Mouse (Mus musculus): ENCODE results near the gene Bloc1s3. TPM values are rescaled to one million over a fixed set of nuclear protein-coding genes. Genes with fewer than 3 reads are reported as not detected.

The Bloc1s3 gene
- polyA plus RNA-seq, 1 experiment from 2014 or later: 5.0 TPM

- Histone ChIP-seq H3K9me3 (replicated peaks) (no peaks in the 10 kb centered on the region), H3K4me1 (peaks cover 34% of the 10 kb centered on the region), H3K36me3 (no peaks in the 10 kb centered on the region), H3K4me3 (replicated peaks) (no peak overlapping the region), H3K9ac (replicated peaks) (no peak overlapping the region), H3K4me2 (no peak overlapping the region), H3K27me3 (replicated peaks) (no peaks in the 10 kb centered on the region), H3K27ac (replicated peaks) (no peak overlapping the region)
- ATAC-seq (ENCODE audit: low FRiP score): no peak
- 94% methylated on average over 2 of the region's 2 CpGs for WGBS
Measured at GRCm38 (mm10) chr7:19540771-19541566, 32.8 kb upstream of the Bloc1s3 start.

DNA sequence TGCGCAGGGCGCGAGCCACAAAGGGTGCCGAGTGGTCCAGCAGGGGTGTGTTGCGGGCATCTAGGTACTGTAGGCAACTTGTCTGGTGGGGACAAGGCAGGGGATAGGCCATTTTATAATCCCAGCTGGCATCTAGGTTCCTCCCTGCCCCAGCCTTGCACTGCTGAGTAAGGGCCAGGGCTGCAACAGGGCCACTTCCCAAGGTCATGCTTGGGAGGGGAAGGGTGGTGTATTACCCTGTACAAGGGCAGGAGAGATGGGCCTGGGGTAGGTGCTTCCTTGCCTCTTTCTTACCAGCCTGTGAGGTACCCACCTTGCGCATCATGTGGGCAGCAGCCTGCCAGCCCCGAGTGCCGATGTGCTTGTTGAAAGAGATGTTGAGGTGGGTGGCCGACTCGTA, 26.5 kb upstream of the Bloc1s3 start:
- Histone ChIP-seq H3K27ac (replicated peaks) (no peak overlapping the region), H3K36me3 (peaks cover 50% of the 10 kb centered on the region)

DNA sequence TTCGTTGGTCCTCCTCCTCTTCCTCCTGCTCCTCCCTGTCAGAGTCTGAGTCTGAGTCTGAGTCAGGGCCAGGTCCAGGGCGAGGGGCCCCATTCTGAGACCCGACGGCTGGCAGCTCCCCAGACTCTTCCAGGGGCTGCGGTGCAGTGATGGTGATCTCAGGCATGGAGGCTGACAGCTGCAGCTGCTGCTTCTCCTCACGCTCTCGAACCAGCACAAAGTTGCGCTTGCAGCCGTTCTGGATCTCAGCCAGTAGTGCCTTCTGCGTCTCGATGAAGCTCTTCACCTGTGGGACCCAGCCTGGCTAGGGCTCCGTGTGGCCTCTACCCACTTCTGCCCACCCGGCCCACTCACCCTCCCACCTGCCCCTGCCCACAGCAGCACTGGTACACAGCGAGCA, 24.1 kb upstream of the Bloc1s3 start:
- Histone ChIP-seq H3K4me3 (replicated peaks) (no peak overlapping the region), H3K36me3 (peaks cover 59% of the 10 kb centered on the region), H3K4me2 (no peak overlapping the region), H3K9ac (replicated peaks) (no peak overlapping the region), H3K9me3 (replicated peaks) (no peaks in the 10 kb centered on the region), H3K4me1 (peaks cover 8% of the 10 kb centered on the region; the same call in 1 of the 2 replicates), H3K27me3 (replicated peaks) (no peaks in the 10 kb centered on the region), H3K27ac (replicated peaks) (no peak overlapping the region)
- no peak for ATAC-seq (ENCODE audit: low FRiP score)
- 80% methylated on average over 14 of the region's 14 CpGs for WGBS

More for the DNA sequence above, 26.5 kb upstream of the Bloc1s3 start:
- H3K9me3 ChIP-seq (replicated peaks): no peaks in the 10 kb centered on the region
- no peak overlapping the region for H3K9ac ChIP-seq (replicated peaks)
- 93% methylated on average over 10 of the region's 10 CpGs for WGBS
- ATAC-seq (ENCODE audit: low FRiP score): no peak
- H3K4me3 ChIP-seq (replicated peaks): no peak overlapping the region
- peaks cover 10% of the 10 kb centered on the region; the same call in 1 of the 2 replicates for H3K4me1 ChIP-seq
- H3K4me2 ChIP-seq: no peak overlapping the region
- no peaks in the 10 kb centered on the region for H3K27me3 ChIP-seq (replicated peaks)

GRCm38 (mm10) chr7:19531077-19531476, 22.9 kb upstream of the Bloc1s3 start:
- no peaks in the 10 kb centered on the region for H3K27me3 ChIP-seq (replicated peaks)
- WGBS: 74% methylated on average over 10 of the region's 10 CpGs
- no peak for ATAC-seq (ENCODE audit: low FRiP score)
- H3K27ac ChIP-seq (replicated peaks): no peak overlapping the region
- H3K4me2 ChIP-seq: no peak overlapping the region
- no peak overlapping the region for H3K9ac ChIP-seq (replicated peaks)
- no peak overlapping the region for H3K4me3 ChIP-seq (replicated peaks)
- H3K36me3 ChIP-seq: peaks cover 59% of the 10 kb centered on the region
- H3K9me3 ChIP-seq (replicated peaks): no peaks in the 10 kb centered on the region
- H3K4me1 ChIP-seq: no peaks in the 10 kb centered on the region

GRCm38 (mm10) chr7:19525105-19525481, 16.9 kb upstream of the Bloc1s3 start:
- Histone ChIP-seq H3K9ac (replicated peaks) (no peak overlapping the region), H3K9me3 (replicated peaks) (no peaks in the 10 kb centered on the region), H3K4me3 (replicated peaks) (no peak overlapping the region), H3K4me2 (peak overlapping the region; percentile 87; the same call in 1 of the 2 replicates), H3K27ac (replicated peaks) (no peak overlapping the region), H3K4me1 (peaks cover 28% of the 10 kb centered on the region), H3K27me3 (replicated peaks) (peaks cover 55% of the 10 kb centered on the region), H3K36me3 (peaks cover 13% of the 10 kb centered on the region)
- no peak for ATAC-seq (ENCODE audit: low FRiP score)
- WGBS: 74% methylated on average over 2 of the region's 2 CpGs

DNA sequence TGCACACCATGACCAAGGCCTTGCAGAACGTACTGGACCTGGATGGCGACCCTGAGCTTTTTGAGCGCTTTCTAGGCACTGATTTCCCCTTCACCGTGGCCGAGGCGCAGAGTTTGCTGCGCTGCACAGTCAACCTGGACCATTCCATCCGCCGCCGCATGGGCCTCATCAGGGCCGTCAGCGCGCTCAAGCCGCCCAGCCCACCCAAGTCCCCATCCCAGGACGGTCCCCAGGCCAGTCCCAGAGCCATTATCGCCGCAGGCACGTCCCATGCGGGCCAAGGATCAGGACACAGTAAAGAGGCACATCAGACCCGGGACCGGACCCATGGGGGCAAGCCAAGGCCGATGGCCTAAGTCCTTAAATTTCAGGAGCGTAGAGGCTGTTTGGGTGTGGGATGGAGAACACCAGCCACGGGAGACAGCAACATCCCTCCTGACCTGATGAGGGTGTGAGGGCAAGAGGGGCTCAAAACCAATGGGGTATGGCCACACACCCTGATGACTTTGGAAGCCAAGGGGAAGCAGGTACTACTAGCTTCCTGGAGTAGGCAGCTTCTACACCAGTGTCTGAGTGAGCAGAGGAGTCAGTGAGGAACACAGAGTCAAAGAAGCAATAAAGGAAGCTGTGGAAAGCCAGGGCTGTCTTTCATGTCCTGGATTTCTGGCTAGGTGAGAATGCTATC, 16.4 kb upstream of the Bloc1s3 start:
- Histone ChIP-seq H3K9ac (replicated peaks) (peak overlapping the region; percentile 45), H3K4me1 (peaks cover 34% of the 10 kb centered on the region), H3K27ac (replicated peaks) (no peak overlapping the region), H3K9me3 (replicated peaks) (no peaks in the 10 kb centered on the region), H3K4me3 (replicated peaks) (peak overlapping the region; percentile 41), H3K4me2 (peak overlapping the region; percentile 87), H3K36me3 (peaks cover 8% of the 10 kb centered on the region), H3K27me3 (replicated peaks) (peaks cover 60% of the 10 kb centered on the region)
- WGBS: 14% methylated on average over 24 of the region's 24 CpGs
- ATAC-seq (ENCODE audit: low FRiP score): peak; percentile 42

DNA sequence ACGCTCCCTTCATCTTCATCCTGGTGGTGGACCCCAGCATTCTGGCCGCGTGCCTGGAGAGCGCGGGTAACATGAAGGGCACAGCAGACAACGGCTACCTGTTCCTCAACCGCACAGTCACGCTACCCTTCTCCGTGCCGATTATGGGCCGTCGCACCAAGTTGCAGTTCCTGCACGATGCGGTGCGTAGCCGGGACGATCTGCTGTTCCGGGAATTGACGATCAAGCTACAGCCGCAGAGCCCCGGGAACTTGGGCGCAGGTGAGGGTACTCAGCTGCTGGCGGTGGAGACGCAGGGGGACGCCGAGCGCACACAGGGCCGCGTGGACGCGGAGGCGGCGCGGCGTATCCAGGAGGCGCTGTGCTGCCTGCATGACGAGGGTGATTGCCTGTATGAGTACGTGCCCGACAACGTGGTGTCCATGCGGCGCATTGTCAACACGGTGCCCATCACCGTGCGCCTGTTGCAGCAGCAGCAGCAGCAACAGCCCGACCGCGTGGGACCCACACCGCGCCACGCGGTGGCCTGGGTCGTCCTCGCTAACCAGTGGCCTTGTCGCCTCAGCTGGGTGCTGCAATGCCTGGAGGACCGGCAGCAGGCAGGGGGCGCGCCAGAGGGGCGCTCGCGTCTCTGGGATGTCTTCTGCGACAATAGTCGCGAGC, 15.7 kb upstream of the Bloc1s3 start:
- H3K4me2 ChIP-seq: peak overlapping the region; percentile 87
- H3K4me1 ChIP-seq: peaks cover 34% of the 10 kb centered on the region
- H3K4me3 ChIP-seq (replicated peaks): peak overlapping the region; percentile 41
- ATAC-seq (ENCODE audit: low FRiP score): peak; percentile 59
- peak overlapping the region; percentile 45 for H3K9ac ChIP-seq (replicated peaks)
- no peaks in the 10 kb centered on the region for H3K9me3 ChIP-seq (replicated peaks)
- WGBS: 2% methylated on average over 64 of the region's 64 CpGs
- no peak overlapping the region for H3K27ac ChIP-seq (replicated peaks)
- peaks cover 1% of the 10 kb centered on the region; the same call in 1 of the 2 replicates for H3K36me3 ChIP-seq
- H3K27me3 ChIP-seq (replicated peaks): peaks cover 67% of the 10 kb centered on the region

DNA sequence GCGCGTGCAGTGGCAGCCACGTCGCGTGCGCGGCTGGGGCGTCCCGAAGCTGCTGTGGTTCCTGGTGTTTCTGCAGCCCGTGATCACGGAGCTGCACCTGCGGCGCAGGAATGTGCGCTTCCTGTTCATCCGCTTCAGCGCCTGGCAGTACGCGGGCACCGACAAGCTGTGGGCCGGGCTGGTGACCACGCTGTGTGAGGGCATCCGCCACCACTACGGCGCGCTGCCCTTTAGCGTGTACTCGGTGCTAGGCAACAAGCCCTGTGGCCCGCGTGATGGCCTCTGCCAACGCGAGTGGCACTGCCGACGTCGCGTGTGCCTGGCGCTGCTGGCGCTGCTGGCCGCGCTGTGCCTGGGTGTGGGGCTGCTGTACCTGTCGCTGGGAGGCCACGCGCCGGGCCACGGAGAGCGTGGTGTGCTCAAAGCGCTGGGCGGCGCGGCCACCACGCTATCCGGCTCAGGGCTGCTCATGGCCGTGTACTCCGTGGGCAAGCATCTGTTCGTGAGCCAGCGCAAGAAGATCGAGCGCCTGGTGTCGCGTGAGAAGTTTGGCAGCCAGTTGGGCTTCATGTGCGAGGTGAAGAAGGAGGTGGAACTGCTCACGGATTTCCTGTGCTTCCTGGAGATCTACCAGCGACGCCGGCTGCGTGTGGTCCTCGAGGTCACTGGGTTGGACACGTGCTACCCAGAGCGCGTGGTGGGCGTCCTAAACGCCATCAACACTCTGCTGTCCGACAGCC, 15.0 kb upstream of the Bloc1s3 start:
- H3K4me3 ChIP-seq (replicated peaks): peak overlapping the region; percentile 41
- peak; percentile 37; the same call in 1 of the 2 replicates for ATAC-seq (ENCODE audit: low FRiP score)
- peaks cover 74% of the 10 kb centered on the region for H3K27me3 ChIP-seq (replicated peaks)
- H3K4me2 ChIP-seq: peak overlapping the region; percentile 87
- 12% methylated on average over 72 of the region's 72 CpGs for WGBS
- H3K4me1 ChIP-seq: peaks cover 34% of the 10 kb centered on the region
- H3K27ac ChIP-seq (replicated peaks): no peak overlapping the region
- H3K9ac ChIP-seq (replicated peaks): peak overlapping the region; percentile 45
- no peaks in the 10 kb centered on the region for H3K9me3 ChIP-seq (replicated peaks)
- no peaks in the 10 kb centered on the region for H3K36me3 ChIP-seq

GRCm38 (mm10) chr7:19520032-19520431, 11.9 kb upstream of the Bloc1s3 start:
- H3K36me3 ChIP-seq: no peaks in the 10 kb centered on the region
- peak overlapping the region; percentile 51 for H3K4me2 ChIP-seq
- H3K9ac ChIP-seq (replicated peaks): peak overlapping the region; percentile 38; the same call in 1 of the 2 replicates
- ATAC-seq (ENCODE audit: low FRiP score): no peak
- H3K27me3 ChIP-seq (replicated peaks): peaks cover 78% of the 10 kb centered on the region
- peaks cover 41% of the 10 kb centered on the region for H3K4me1 ChIP-seq
- WGBS: 5% methylated on average over 23 of the region's 23 CpGs
- no peaks in the 10 kb centered on the region for H3K9me3 ChIP-seq (replicated peaks)
- no peak overlapping the region for H3K27ac ChIP-seq (replicated peaks)
- peak overlapping the region; percentile 25 for H3K4me3 ChIP-seq (replicated peaks)

DNA sequence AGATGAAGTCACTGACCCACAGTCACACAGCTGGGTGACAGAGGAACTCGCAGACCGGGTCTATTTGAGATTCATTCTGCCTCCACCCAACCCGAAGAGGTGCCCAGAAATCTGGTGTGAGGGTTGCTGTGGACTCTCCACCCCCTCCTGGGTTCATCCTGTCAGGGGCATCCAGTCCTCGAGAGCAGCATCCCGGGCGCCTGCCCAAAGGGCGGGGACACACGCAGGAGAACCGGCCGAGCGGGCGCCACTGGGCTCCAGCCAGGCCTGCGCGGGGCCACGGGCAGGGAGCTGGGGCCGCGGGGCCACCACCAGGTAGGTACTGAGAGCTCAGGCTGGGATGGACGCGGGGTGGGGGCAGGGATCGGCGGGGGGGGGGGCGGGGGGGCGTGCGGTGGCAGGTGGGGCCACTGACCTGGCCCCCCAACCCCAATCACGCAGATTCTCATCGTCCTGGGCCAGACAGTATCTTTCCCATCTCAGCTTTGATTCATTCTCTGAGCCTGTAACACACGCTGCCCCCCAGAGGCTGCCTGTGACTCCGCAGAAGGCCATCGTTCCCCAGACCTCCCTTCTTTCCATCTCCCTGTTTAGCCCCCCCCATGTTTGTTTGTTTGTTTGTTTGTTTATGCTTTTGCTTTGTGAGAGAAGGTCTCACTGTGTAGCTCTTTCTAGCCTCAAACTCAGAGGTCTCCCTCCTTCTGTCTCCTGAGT, 9.6 kb upstream of the Bloc1s3 start, which contains the start of gene Nkpd1:
Nkpd1 (plus strand) TSS at position 187 of the 714 bp plus-strand sequence.
- Histone ChIP-seq H3K27me3 (replicated peaks) (peaks cover 56% of the 10 kb centered on the region), H3K9ac (replicated peaks) (peak within 1 kb of the TSS; percentile 50), H3K27ac (replicated peaks) (no peak within 1 kb of the TSS), H3K36me3 (no peaks in the 10 kb centered on the region), H3K4me3 (replicated peaks) (peak within 1 kb of the TSS; percentile 18; the same call in 1 of the 2 replicates), H3K4me1 (peaks cover 19% of the 10 kb centered on the region), H3K4me2 (peak within 1 kb of the TSS; percentile 58), H3K9me3 (replicated peaks) (no peaks in the 10 kb centered on the region)
- no peak for ATAC-seq (ENCODE audit: low FRiP score)
- WGBS: 8% methylated on average over 22 of the region's 29 CpGs

All from neural tube, embryonic 15.5 days (tissue).